Mouse (Mus musculus): ENCODE measurements around the gene Barx1. TPM values are rescaled to one million over a fixed set of nuclear protein-coding genes. Genes with fewer than 3 reads are reported as not detected.

Gene Barx1
- polyA plus RNA-seq, 1 experiment from 2014 or later = not detected

- ATAC-seq = no peak
- no peak overlapping the region for H3K4me2 ChIP-seq (ENCODE audit: low read length)
- peaks cover 10% of the 10 kb centered on the region for H3K4me1 ChIP-seq (replicated peaks; ENCODE audit: control insufficient read depth, insufficient read depth, low read length)
- H3K9me3 ChIP-seq (ENCODE audit: control insufficient read depth, low read length) = peaks cover 5% of the 10 kb centered on the region; the same call in 1 of the 2 replicates
- no peak overlapping the region for H3K27ac ChIP-seq (ENCODE audit: low read length)
- H3K36me3 ChIP-seq (ENCODE audit: control insufficient read depth, insufficient read depth) = no peaks in the 10 kb centered on the region
- no peak overlapping the region for H3K4me3 ChIP-seq (replicated peaks; ENCODE audit: low read length)
- no peak overlapping the region for H3K9ac ChIP-seq (replicated peaks; ENCODE audit: low read depth, low read length)
- H3K27me3 ChIP-seq (replicated peaks; ENCODE audit: control insufficient read depth, insufficient read depth, low read length) = no peaks in the 10 kb centered on the region
- 45% methylated on average over 2 of the region's 2 CpGs for WGBS
Measured at GRCm38 (mm10) chr13:48691991-48692390, 29.2 kb downstream of the Barx1 start.

- no peak overlapping the region for H3K4me2 ChIP-seq (ENCODE audit: low read length)
- H3K27ac ChIP-seq (ENCODE audit: low read length) = no peak overlapping the region
Measured at GRCm38 (mm10) chr13:48694090-48695064, 31.6 kb downstream of the Barx1 start.

GRCm38 (mm10) chr13:48706385-48706951, 43.7 kb downstream of the Barx1 start:
- no peak overlapping the region for H3K27ac ChIP-seq (ENCODE audit: low read length)
- 1% methylated on average over 18 of the region's 21 CpGs for WGBS
- no peaks in the 10 kb centered on the region for H3K36me3 ChIP-seq (ENCODE audit: control insufficient read depth, insufficient read depth)
- peak overlapping the region; percentile 58 for H3K4me2 ChIP-seq (ENCODE audit: low read length)
- H3K27me3 ChIP-seq (replicated peaks; ENCODE audit: control insufficient read depth, insufficient read depth, low read length) = no peaks in the 10 kb centered on the region
- H3K4me1 ChIP-seq (replicated peaks; ENCODE audit: control insufficient read depth, insufficient read depth, low read length) = peaks cover 10% of the 10 kb centered on the region
- peak overlapping the region; percentile 43 for H3K4me3 ChIP-seq (replicated peaks; ENCODE audit: low read length)
- peak overlapping the region; percentile 45 for H3K9ac ChIP-seq (replicated peaks; ENCODE audit: low read depth, low read length)
- no peaks in the 10 kb centered on the region for H3K9me3 ChIP-seq (ENCODE audit: control insufficient read depth, low read length)
- peak; percentile 88 for ATAC-seq

More at GRCm38 (mm10) chr13:48694090-48695064, 31.6 kb downstream of the Barx1 start:
- Histone ChIP-seq H3K9ac (replicated peaks; ENCODE audit: low read depth, low read length) (no peak overlapping the region), H3K4me1 (replicated peaks; ENCODE audit: control insufficient read depth, insufficient read depth, low read length) (peaks cover 10% of the 10 kb centered on the region), H3K9me3 (ENCODE audit: control insufficient read depth, low read length) (peaks cover 5% of the 10 kb centered on the region; the same call in 1 of the 2 replicates), H3K36me3 (ENCODE audit: control insufficient read depth, insufficient read depth) (no peaks in the 10 kb centered on the region), H3K4me3 (replicated peaks; ENCODE audit: low read length) (no peak overlapping the region), H3K27me3 (replicated peaks; ENCODE audit: control insufficient read depth, insufficient read depth, low read length) (no peaks in the 10 kb centered on the region)
- peak; percentile 38 for ATAC-seq
- 34% methylated on average over 27 of the region's 27 CpGs for WGBS

- ATAC-seq = no peak
- WGBS = 80% methylated on average over 2 of the region's 2 CpGs
- no peak overlapping the region for H3K27ac ChIP-seq (ENCODE audit: low read length)
Measured at GRCm38 (mm10) chr13:48712675-48713074, 49.9 kb downstream of the Barx1 start.

GRCm38 (mm10) chr13:48716075-48716474, 53.3 kb downstream of the Barx1 start:
- Histone ChIP-seq H3K9me3 (ENCODE audit: control insufficient read depth, low read length) (0 out of 2 replicates have a peak, but pooled peaks cover 5% of the 10 kb centered on the region), H3K4me3 (replicated peaks; ENCODE audit: low read length) (no peak overlapping the region), H3K27me3 (replicated peaks; ENCODE audit: control insufficient read depth, insufficient read depth, low read length) (peaks cover 2% of the 10 kb centered on the region; the same call in 1 of the 2 replicates), H3K4me2 (ENCODE audit: low read length) (no peak overlapping the region), H3K4me1 (replicated peaks; ENCODE audit: control insufficient read depth, insufficient read depth, low read length) (no peaks in the 10 kb centered on the region; the same call in 1 of the 2 replicates), H3K9ac (replicated peaks; ENCODE audit: low read depth, low read length) (no peak overlapping the region), H3K36me3 (ENCODE audit: control insufficient read depth, insufficient read depth) (no peaks in the 10 kb centered on the region), H3K27ac (ENCODE audit: low read length) (no peak overlapping the region)
- no peak for ATAC-seq
- 60% methylated on average over 4 of the region's 4 CpGs for WGBS

More at GRCm38 (mm10) chr13:48712675-48713074, 49.9 kb downstream of the Barx1 start:
- H3K4me3 ChIP-seq (replicated peaks; ENCODE audit: low read length) = no peak overlapping the region
- H3K9ac ChIP-seq (replicated peaks; ENCODE audit: low read depth, low read length) = no peak overlapping the region
- H3K27me3 ChIP-seq (replicated peaks; ENCODE audit: control insufficient read depth, insufficient read depth, low read length) = peaks cover 2% of the 10 kb centered on the region; the same call in 1 of the 2 replicates
- no peak overlapping the region for H3K4me2 ChIP-seq (ENCODE audit: low read length)
- H3K9me3 ChIP-seq (ENCODE audit: control insufficient read depth, low read length) = no peaks in the 10 kb centered on the region
- H3K36me3 ChIP-seq (ENCODE audit: control insufficient read depth, insufficient read depth) = no peaks in the 10 kb centered on the region
- no peaks in the 10 kb centered on the region; the same call in 1 of the 2 replicates for H3K4me1 ChIP-seq (replicated peaks; ENCODE audit: control insufficient read depth, insufficient read depth, low read length)

Other genes starting within 250 kb of the Barx1 start
- 7.9 and 8.4 TPM in 2 replicates for gene Zfp169, start 149.5 kb upstream of the Barx1 start, polyA plus RNA-seq (2015; fragmentation: Nextera tagmentation; extraction: Ambion mirVana)
- 1.9 and 2.5 TPM in 2 replicates for gene A830005F24Rik, start 149.4 kb upstream of the Barx1 start, polyA plus RNA-seq (2015; fragmentation: Nextera tagmentation; extraction: Ambion mirVana)
- 16.5 and 18.8 TPM in 2 replicates for gene Ptpdc1, start 37.3 kb upstream of the Barx1 start, polyA plus RNA-seq (2015; fragmentation: Nextera tagmentation; extraction: Ambion mirVana)
- 10.2 and 11.5 TPM in 2 replicates for gene Phf2, start 208.1 kb downstream of the Barx1 start, polyA plus RNA-seq (2015; fragmentation: Nextera tagmentation; extraction: Ambion mirVana)